Mouse (Mus musculus): ENCODE results near the gene Asap2. TPM values are rescaled to one million over a fixed set of nuclear protein-coding genes. Genes with fewer than 3 reads are reported as not detected.

The Asap2 gene
- total RNA-seq, 2 experiments from 2014 or later = 35.4 to 43.7 TPM

DNA sequence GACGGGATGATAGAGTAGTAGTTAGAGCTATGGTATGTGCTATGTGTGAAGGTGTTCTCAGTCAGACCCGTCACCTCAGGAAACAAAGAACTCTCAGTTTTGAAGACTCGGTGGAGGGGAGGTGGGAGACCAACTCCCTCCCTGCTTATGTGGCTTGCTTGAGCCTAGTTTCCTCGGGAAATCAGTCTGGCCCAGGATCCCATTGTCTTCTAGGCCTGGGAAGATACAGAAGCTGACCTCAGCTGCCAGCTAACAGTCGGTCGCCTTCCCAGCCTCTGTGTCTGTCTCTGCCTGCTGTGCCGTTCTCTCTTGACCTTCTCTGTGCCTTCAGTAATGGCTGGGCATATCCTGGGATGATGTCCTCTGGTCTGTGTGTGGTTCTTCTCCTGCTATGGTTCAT, 169.0 kb downstream of the Asap2 start:
- intact Hi-C loops (cut with DNase I) = no loop called here

DNA sequence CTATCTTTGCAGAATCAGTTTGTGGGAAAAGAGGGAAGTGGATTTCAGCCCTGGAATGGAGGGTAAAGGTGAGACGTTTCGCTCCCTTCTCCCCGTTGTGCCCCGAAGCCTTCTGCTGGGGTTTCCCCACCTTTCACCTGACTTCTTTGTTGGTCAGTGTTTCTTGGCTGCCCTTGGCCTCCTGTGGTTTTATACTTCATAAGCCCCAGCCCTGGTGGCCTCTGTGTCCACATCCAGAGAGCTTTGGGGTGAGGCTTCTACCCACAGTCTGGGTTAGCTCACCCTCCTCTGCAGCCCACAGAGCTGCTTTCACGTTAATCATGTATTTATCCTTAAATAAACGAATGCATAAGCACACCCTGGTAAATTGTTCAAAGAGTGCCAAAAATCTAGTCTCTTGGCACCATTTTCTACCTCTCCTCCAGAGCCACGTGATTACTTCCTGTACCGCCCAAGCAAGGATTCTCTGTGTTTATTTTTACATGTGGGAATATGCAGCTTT, 170.1 kb downstream of the Asap2 start:
- intact Hi-C loops (cut with DNase I) = loop anchor here (2.0 to 5.0 kb wide), 3 partner anchors 20 to 48 kb away; no protein-coding TSS in a partner anchor
- peak; percentile 30 to 81 for DNase-seq (ENCODE audit: low spot score in 2 of 2)

More for the DNA sequence above, 169.0 kb downstream of the Asap2 start:
- no peak for DNase-seq (ENCODE audit: low spot score in 2 of 2)

DNA sequence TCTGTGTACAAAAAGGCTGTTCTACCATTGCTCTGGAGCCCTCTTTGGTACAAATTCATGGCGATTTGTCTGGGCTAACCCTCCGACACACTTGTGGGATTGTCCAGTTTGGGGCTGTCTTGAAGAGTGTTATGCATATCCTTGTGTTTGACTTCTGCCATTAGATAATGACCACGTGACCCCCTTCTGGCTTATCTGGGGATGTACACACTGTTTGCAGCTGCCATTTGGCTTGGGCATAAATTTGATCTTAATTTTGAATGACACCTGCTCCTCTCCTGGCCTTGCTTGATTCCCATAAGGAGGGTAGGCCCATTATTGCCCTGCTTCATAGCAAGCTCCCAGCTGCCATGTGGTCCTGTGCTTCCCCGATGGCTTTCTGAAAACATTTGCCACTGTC, 171.6 kb downstream of the Asap2 start:
- intact Hi-C loops (cut with DNase I) = loop anchor here (2.0 to 5.0 kb wide), 3 partner anchors 21 to 50 kb away; no protein-coding TSS in a partner anchor
- DNase-seq (ENCODE audit: low spot score in 2 of 2) = no peak

DNA sequence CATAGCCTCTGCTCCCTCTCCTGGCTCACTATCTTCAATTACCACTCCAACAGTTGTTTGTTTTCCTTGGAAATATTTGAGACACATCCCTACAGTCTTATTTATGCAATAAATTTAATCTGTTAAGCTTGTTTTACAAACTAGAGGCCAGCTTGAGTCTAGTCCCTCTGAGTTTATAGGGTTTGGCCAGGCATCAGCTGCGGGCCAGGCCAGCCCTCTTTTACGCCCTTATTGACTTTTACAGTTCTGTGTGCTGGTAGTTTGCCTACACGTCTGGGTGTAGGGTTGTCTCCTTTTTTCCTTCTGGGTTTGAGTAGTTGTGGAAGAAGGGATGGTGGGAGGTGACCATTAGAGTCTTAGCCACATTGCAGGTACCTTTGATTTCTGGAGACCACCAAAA, 173.4 kb downstream of the Asap2 start:
- no peak for DNase-seq (ENCODE audit: low spot score in 2 of 2)
- intact Hi-C loops (cut with DNase I) = loop anchor here (5.0 kb wide), 2 partner anchors 36 to 51 kb away; no protein-coding TSS in a partner anchor

DNA sequence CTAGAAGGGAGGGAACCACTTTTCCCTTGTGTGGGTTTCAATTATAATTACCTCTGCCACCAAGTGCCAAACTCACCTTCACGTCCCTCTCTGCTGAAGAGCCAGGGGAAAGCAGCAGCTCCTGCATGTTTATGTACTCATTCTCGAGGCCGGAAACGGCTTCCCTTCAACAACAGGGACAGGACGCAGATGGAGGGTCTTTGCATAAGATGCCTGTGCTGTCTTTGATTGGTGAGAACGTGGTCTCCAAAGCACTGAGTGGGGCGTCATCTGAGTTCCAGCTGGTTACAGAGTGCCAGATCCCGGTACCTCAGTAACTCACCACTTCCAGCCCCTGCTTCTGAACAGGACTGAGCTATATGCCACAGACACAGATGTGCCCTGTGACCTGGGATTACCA, 174.0 kb downstream of the Asap2 start:
- DNase-seq (ENCODE audit: low spot score in 2 of 2) = no peak
- intact Hi-C loops (cut with DNase I) = loop anchor here (5.0 kb wide), 2 partner anchors 37 to 52 kb away; no protein-coding TSS in a partner anchor

DNA sequence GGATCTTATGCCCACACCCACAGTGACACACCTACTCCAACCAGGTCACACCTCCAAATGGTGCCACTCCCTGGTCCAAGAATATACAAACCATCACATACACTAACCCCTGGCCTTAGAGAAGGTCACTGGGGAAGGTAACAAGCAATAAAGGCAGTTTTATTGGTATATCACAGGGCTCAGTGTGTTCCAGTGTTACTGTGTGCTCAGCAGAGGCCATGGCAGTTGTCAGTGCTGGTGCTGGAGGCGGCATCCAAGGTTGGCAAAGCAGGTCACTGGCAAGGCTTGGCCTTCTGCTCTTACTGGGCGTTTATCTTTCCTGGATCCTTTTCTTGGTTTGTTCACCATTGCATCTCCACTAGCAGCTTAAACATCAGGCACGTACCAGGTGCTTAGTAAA, 174.9 kb downstream of the Asap2 start:
- intact Hi-C loops (cut with DNase I) = no loop called here
- DNase-seq (ENCODE audit: low spot score in 2 of 2) = no peak

DNA sequence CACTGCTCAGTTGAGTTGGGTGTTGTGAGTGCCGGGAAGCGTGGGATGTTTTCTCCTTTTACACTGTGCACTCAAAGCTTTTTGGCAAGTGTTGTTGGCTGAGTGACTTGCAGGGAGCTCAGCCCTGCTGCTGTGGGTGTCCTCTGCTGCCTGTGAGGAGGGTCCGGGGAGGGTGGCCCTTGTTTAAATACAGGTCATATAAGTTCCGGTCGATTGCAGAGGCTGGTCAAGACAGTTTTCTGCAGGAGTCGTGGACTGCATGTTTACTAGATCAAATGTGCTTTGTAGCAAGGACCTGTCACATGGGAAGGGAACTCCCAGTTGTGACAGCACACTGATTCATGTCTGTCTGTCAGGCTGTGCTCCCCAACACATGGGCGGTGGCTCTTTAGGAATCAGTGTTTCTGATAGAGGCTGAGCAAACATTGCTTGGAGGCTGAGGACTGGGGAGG, 175.7 kb downstream of the Asap2 start:
- DNase-seq (ENCODE audit: low spot score in 2 of 2) = peak; percentile 60 to 90
- intact Hi-C loops (cut with DNase I) = no loop called here

DNA sequence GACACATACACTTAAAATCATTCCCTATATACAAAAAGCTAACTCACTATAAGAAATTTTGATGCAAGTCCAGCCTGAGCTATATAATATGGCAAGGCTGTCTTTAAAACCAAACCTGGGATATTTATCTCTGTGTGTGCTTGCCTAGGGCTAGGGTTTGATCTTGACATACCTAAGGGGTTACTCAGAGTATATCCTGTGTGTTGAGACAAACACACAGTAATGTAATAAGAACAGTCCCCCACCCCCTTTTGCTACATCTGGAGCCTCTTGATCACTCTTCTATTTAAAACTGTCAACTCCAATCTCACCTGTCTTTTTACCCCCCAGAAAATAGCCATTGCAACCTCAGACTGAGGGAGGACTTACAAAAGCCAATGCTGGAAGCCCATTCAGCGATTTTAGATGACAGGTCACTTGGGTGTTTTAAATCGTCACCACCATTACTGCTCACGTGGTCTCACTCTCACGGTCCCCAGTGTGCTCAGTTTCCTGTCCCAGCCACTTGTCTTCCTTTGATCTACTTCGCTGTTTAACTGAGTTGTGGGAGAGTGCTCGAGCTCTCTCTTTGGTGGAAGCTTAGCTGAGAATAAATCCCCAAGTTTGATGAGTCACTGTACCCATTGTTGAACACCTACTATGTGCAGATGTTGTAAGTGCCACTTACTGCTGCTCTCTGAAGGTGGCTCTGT, 176.8 kb downstream of the Asap2 start:
- intact Hi-C loops (cut with DNase I) = no loop called here
- no peak for DNase-seq (ENCODE audit: low spot score in 2 of 2)

DNA sequence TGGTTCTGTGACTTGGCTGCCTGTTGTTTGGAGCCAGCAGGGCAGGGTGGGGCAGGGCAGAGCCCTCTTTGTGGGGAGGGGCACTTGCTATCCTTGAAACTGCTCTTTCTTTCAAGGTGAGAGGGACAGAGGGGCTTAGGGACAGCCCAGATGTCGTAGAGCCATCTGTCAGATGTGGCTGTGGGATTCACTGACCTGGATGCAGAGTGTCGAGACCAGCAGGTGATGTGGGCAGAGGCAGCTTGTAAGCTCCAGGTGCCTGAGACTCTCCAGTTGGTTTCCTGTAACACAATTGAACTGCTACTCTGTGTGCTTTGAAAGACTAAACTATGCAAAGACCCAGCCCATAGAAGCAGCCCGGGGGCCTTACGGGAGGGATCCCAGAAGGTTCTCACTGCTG, 177.5 kb downstream of the Asap2 start:
- no peak for DNase-seq (ENCODE audit: low spot score in 2 of 2)
- intact Hi-C loops (cut with DNase I) = no loop called here

DNA sequence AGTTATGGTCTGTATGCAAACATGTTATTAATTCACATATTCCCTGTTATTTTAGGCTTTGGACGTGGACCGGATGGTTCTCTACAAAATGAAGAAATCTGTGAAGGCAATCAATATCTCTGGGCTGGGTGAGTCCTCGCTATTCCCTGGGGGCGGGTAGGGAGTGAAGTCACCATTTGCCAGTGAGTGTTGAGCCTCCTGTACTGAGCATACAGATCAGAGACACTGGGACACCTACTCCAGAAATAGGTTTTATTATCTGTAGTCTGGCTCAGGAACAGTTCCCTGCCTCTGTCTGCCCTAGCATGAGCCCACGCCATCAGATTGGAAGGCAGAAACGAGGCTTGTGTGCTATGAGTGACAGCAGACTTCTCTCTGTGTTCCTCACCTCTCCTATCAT, 177.9 kb downstream of the Asap2 start:
- DNase-seq (ENCODE audit: low spot score in 2 of 2) = no peak
- intact Hi-C loops (cut with DNase I) = no loop called here

DNA sequence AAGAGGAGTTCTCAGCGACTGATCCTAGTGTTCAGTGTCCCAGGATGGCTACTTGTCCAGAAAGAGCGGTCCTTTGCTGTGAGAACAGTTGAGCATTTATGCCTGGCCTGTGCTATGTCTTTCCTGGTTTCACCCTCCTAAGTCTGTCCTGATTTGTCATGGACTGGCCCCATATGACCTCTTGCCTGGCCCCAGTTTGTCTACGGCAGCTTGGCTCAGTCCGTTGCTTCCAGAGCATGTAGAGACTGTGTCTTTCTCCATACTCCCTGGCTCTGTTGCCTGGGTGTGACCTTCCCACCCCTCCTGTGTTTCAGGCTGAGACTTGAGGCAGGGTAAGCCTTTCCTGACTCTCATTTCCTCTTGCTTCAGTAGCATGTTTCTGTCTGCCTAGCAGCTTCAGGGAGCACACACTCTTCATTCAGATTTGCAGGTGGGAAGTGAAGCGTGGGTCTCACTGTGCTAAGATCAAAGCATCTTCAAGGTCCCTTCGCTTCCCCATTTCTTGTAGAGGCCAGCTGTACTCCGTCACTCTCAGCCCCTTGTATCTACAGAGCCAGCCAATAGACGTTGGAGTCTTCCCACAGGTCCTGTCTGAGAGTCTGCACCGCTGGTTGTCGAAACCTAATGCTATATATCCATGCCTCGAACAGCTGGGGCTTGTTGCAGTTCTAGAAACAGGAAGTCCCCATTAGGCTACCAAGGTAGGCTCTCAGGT, 181.7 kb downstream of the Asap2 start:
- DNase-seq (ENCODE audit: low spot score in 2 of 2) = no peak
- intact Hi-C loops (cut with DNase I) = no loop called here

DNA sequence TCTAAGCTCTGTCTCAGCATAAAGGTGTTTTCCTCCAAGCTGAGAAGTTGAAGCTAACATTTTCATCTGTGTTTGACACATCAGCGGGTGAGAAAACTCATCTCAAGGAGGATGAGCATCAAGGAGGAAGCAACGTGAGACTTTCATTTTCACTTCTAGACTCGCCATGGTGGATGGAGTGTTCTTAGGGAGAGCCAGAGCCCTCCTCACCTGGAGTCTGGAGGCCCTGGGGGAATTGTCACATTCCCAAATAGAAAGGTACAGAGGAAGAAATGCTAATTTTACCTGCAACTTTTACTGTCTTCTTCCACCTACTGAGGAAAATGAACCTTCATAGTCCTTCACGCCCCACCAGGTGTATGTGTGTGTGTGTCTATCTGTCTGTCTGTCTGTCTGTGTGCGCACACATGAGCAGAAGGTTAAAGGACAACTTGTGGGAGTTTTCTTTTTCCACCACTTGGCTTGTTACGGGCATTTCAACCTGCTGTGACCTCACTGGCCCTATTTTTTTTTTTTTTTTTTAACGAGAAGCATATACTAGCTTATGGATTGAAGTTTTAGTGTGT, 183.7 kb downstream of the Asap2 start:
- no peak for DNase-seq (ENCODE audit: low spot score in 2 of 2)
- intact Hi-C loops (cut with DNase I) = no loop called here

DNA sequence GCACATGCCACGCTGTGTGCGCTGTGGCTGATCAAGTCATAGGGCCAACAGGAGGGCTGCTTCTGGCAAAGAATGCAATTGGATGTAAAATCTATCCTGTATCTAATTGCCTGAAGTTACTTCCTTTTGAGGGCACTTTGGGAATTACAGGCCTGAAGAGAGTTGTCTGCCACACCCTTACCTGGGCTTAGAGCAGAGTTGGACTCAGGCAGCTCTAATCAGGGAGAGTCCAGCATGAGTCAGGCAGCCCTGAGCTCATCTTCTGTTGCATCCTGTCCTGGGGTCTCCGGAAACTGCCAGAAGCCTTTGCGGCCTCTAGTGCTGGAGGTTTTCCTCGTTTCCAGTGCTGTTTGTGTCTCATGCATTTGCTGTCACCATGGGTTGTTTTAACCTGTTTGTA, 186.1 kb downstream of the Asap2 start:
- DNase-seq (ENCODE audit: low spot score in 2 of 2) = no peak
- intact Hi-C loops (cut with DNase I) = no loop called here

DNA sequence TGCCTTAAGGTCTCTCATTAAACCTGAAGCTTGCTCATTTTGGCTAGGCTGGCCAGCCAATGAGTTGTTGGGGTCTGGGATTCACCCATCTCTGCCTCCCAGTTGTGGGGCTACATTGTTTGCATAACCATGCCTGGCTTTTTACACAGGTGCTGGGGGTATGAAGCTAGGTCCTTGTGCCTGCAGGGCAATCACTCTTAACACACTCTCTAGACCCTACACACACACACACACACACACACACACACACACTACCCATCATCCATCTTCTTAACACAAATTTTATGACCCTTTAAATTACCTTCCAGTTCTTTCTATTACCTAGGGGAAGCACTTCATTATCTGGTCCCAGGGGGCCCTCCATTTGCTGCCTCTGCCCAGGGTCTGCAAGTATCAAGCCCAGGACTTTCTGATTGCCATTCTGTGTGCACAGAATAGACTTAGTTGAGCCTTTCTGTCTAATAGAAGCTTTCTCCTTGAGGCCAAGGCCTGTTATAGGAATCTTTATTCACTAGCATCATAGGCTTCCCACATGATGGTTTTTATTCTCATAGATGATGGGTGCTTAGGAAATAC, 187.0 kb downstream of the Asap2 start:
- intact Hi-C loops (cut with DNase I) = no loop called here

DNA sequence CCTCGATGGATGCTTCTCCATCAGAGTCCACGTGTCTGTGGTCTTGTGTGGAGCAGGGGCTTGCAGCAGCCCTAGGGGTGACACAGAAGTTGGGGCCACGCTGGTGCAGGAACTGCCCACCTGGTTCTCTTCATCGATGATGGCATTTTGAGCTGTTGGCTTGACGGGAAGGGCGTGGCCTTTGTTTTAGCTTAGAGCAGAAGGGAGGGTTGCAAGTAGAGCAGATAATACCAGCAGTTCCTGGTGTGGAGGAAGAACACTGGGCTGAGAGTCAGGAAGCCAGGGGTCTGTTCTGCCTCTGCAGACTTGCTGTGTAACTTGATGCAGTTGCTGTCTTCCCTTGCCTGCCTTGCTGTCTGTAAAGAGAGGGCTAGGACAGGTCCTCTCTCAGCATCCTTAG, 189.8 kb downstream of the Asap2 start:
- intact Hi-C loops (cut with DNase I) = no loop called here
- no peak for DNase-seq (ENCODE audit: low spot score in 2 of 2)

More for the DNA sequence above, 187.0 kb downstream of the Asap2 start:
- DNase-seq (ENCODE audit: low spot score in 2 of 2) = no peak

DNA sequence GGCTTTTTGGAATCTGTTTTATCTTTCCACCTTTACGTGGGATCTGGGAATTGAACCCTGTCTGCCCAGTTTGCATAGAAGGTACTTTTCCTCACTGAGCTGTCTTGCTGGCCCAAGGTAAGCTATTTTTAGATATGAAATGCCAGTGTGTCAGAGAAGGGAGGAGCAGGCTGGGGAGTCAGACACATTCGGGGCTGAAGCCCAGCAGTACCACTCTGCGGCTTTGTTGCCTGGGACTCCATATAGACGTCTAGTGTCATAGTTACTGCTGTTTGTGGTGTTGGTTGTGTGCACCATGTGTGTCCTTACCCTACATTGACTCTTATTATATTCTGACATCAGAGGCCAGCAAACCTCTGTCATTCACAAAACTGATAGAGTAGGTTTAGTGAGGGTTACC, 192.5 kb downstream of the Asap2 start:
- intact Hi-C loops (cut with DNase I) = no loop called here

DNA sequence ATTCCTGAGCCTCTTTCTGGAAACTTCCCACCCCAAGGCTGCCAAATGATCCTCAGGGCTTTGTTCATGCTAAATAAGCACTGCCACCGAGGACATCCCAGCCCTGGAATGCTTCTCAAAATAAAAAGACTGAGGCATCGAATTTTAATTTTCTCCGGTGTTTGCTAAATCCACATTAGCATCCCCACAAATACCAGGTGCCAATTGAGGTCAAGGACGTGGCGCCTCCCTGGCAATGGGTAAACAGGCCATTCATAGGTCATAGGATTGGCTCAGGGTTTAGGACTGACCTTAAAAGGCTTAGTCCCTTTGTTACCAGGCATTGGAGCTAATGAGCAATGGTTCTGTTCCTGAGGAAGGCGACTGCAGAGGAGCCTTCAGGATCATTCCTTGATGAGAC, 193.1 kb downstream of the Asap2 start:
- DNase-seq (ENCODE audit: low spot score in 2 of 2) = no peak
- intact Hi-C loops (cut with DNase I) = no loop called here

More for the DNA sequence above, 192.5 kb downstream of the Asap2 start:
- no peak for DNase-seq (ENCODE audit: low spot score in 2 of 2)

DNA sequence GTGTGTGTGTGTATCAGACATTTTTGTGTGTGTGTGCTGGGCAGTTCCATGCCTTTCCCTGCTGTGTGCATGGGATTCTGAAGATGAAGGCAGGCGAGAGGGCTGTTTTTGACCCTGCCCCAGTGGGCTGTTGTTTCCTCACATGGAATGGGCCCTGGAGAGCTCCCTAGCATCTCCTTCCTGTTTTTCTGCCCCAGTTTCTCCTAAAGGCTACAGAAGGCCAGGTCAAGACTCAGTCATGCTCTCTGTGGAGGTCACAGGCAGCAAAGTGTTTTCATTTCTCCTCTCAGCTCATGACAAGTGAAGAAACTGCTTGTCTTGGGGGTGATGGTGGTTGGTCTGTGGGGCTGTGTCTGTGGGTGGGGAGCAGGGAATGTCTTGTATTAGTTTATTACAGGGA, 195.9 kb downstream of the Asap2 start:
- intact Hi-C loops (cut with DNase I) = no loop called here
- no peak for DNase-seq (ENCODE audit: low spot score in 2 of 2)

DNA sequence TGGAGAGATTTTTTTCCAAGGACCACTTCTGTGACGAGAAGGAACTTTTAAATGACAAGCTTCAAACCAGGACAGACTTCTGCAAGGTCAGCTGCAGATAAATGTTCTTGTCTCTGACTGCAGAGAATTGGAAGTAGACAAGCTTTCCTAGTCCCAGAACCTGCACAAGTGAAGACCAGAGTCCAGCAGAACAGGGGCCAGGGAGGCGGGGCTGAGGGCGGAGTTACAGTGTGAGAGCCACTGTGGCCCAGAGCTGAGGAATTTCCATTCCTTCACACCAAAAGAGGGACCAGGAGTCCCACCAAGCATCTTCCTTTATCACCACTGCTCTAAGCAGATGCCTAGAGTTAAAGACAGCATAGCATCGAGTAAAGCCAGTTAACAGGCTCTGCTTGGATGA, 198.6 kb downstream of the Asap2 start:
- intact Hi-C loops (cut with DNase I) = no loop called here
- no peak for DNase-seq (ENCODE audit: low spot score in 2 of 2)

DNA sequence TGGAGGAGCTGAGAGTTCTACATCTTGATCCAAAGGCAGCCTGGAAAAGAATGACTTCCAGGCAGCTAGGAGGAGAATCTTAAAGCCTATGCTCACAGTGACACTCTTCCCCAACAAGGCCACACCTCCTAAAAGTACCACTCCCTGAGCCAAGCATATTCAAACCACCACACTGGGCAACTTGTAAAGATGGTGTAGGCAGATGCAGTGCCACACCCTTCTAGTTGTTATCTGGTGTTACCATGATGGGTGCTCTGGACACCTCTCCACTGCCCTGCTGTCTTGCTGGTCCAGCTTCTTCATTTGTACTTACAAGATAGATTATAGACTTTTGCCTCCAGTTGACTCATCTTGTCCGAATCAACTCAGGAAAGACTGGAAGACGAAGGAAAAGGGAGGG, 201.3 kb downstream of the Asap2 start:
- DNase-seq (ENCODE audit: low spot score in 2 of 2) = no peak
- intact Hi-C loops (cut with DNase I) = no loop called here
